Comparison of ENCODE assay signal across 29 mouse cellular contexts in genomic region chr11:75118141-75118540, GRCm38 (mm10). TPM values are rescaled to one million over a fixed set of nuclear protein-coding genes. Genes with fewer than 3 reads are reported as not detected.
DNase-seq lines count a peak whose midpoint lies in the region; ATAC-seq lines count a peak whose summit lies in the region.
"Had no signal": no experiment of that assay in that cellular context is flagged by ENCODE, and none has a peak within 500 bp of the region (broad histone marks: within the 10 kb centered on the region; RNA-seq: fewer than 3 reads in every experiment).

No protein-coding gene starts in this region.

- no peak overlapping the region for H3K9ac ChIP-seq in heart, embryonic 11.5 days (ENCODE audit: low read depth, low read length)
- H3K9ac ChIP-seq: embryonic facial prominence, embryonic 15.5 days; heart, embryonic 12.5 days; limb, embryonic 15.5 days; liver, embryonic 14.5 days; lung, embryonic 15.5 days; midbrain, embryonic 13.5 days had no signal

- no peaks in the 10 kb centered on the region for H3K36me3 ChIP-seq in heart, embryonic 11.5 days (ENCODE audit: control insufficient read depth, insufficient read depth, low read length)
- H3K36me3 ChIP-seq: embryonic facial prominence, embryonic 15.5 days; heart, embryonic 12.5 days; hindbrain, embryonic 10.5 days; limb, embryonic 15.5 days; lung, embryonic 15.5 days had no signal

- ATAC-seq in heart, embryonic 11.5 days (replicated peaks; ENCODE audit: insufficient number of reproducible peaks, low FRiP score, low TSS enrichment) = no peak
- ATAC-seq: forebrain, embryonic 14.5 days; hindbrain, postnatal 0 days; midbrain, embryonic 13.5 days; Patski had no signal

- no peak overlapping the region for H3K4me2 ChIP-seq in heart, embryonic 11.5 days
- H3K4me2 ChIP-seq: embryonic facial prominence, embryonic 15.5 days; heart, embryonic 12.5 days; limb, embryonic 15.5 days; lung, embryonic 15.5 days; midbrain, embryonic 13.5 days had no signal

- 80% methylated on average over 2 of the region's 2 CpGs for WGBS in heart, embryonic 11.5 days (ENCODE audit: insufficient replicate concordance)

- no peaks in the 10 kb centered on the region for H3K9me3 ChIP-seq in heart, embryonic 11.5 days (replicated peaks; ENCODE audit: control insufficient read depth, low read length)
- H3K9me3 ChIP-seq: embryonic facial prominence, embryonic 15.5 days; G1E; heart, embryonic 12.5 days; hindbrain, embryonic 10.5 days; limb, embryonic 15.5 days; lung, embryonic 15.5 days; megakaryocyte, embryonic 14.5 days; midbrain, embryonic 13.5 days had no signal

- no peaks in the 10 kb centered on the region for H3K27me3 ChIP-seq in heart, embryonic 11.5 days (ENCODE audit: control insufficient read depth, insufficient read depth, low read length)
- H3K27me3 ChIP-seq: CH12.LX; embryonic facial prominence, embryonic 15.5 days; heart, embryonic 12.5 days; limb, embryonic 15.5 days; lung, embryonic 15.5 days; megakaryocyte, embryonic 14.5 days; midbrain, embryonic 13.5 days; Patski had no signal

- DNase-seq in heart, adult 11 months = peak; percentile 34
- peak; percentile 34 to 69 for DNase-seq in right cerebral cortex, postnatal 10 days (ENCODE audit: low spot score in 2 of 2)
- DNase-seq in right cerebral cortex, postnatal 14 days = no peak
- DNase-seq in layer of hippocampus, adult 9-11 months = peak; percentile 82
- DNase-seq in T-cell, adult 2 months (ENCODE audit: low spot score) = no peak
- DNase-seq in c-Kit-positive CD71-positive TER-119-positive erythroid progenitor cells, embryonic 14.5 days (ENCODE audit: low spot score) = no peak
- DNase-seq: adrenal gland, postnatal 10 days; B cell, adult 2 months; cerebellum, adult 9-10 months; gastrocnemius, postnatal 10 days; heart, postnatal 10 days; kidney, adult 18-20 months; kidney, postnatal 4 days; lung, postnatal 36 days; thymus, postnatal 36 days had no signal

- H3K4me3 ChIP-seq in heart, embryonic 11.5 days (ENCODE audit: low read depth, low read length) = no peak overlapping the region
- H3K4me3 ChIP-seq: embryonic facial prominence, embryonic 15.5 days; heart, embryonic 12.5 days; hindbrain, embryonic 10.5 days; limb, embryonic 15.5 days; lung, embryonic 15.5 days; megakaryocyte, embryonic 14.5 days; midbrain, embryonic 13.5 days had no signal

- H3K4me1 ChIP-seq in heart, embryonic 11.5 days (ENCODE audit: control insufficient read depth, insufficient read depth, low read length) = peaks cover 22% of the 10 kb centered on the region
- H3K4me1 ChIP-seq: midbrain, embryonic 13.5 days had no signal

- no peak overlapping the region for H3K27ac ChIP-seq in heart, embryonic 11.5 days (ENCODE audit: low read depth, low read length)
- H3K27ac ChIP-seq: embryonic facial prominence, embryonic 15.5 days; hindbrain, embryonic 10.5 days; hindbrain, postnatal 0 days; limb, embryonic 15.5 days; liver, embryonic 14.5 days; lung, embryonic 15.5 days; midbrain, embryonic 13.5 days had no signal

RNA-seq across cellular contexts. Expression of gene Hic1, which starts 51.2 kb away (rescaled TPM):
- polyA plus RNA-seq in heart, embryonic 11.5 days (2014; fragmentation: Nextera tagmentation; extraction: Ambion mirVana) = 2.5 and 3.0 TPM in 2 replicates

Comparison
In these comparisons a context has a peak if more than half of its experiments do, and no peak if none do; other contexts are left out.
1. DNase-seq: peak in heart, adult 11 months (single experiment), right cerebral cortex, postnatal 10 days (2 of 2) and layer of hippocampus, adult 9-11 months (single experiment); none in right cerebral cortex, postnatal 14 days (single experiment), T-cell, adult 2 months (single experiment) and c-Kit-positive CD71-positive TER-119-positive erythroid progenitor cells, embryonic 14.5 days (single experiment).